Mouse (Mus musculus): ENCODE measurements around the gene Psmc3ip.

Psmc3ip gene

GRCm38 (mm10) chr11:101119131-101119760 lies 24.0 kb upstream of the Psmc3ip start:
- no peak for DNase-seq (ENCODE audit: low spot score in 2 of 2)

- DNase-seq (ENCODE audit: low spot score in 2 of 2) = no peak
These were observed 22.9 kb upstream of the Psmc3ip start for GRCm38 (mm10) chr11:101118105-101118504.

GRCm38 (mm10) chr11:101115564-101115963 lies 20.3 kb upstream of the Psmc3ip start:
- no peak for DNase-seq (ENCODE audit: low spot score in 2 of 2)

GRCm38 (mm10) chr11:101112186-101112585 lies 16.9 kb upstream of the Psmc3ip start:
- no peak for DNase-seq (ENCODE audit: low spot score in 2 of 2)

GRCm38 (mm10) chr11:101111178-101111577 lies 15.9 kb upstream of the Psmc3ip start:
- DNase-seq (ENCODE audit: low spot score in 2 of 2) = no peak

- DNase-seq (ENCODE audit: low spot score in 2 of 2) = no peak
These were observed 15.5 kb upstream of the Psmc3ip start for GRCm38 (mm10) chr11:101110708-101111107.

GRCm38 (mm10) chr11:101109351-101109750 lies 14.1 kb upstream of the Psmc3ip start:
- DNase-seq (ENCODE audit: low spot score in 2 of 2) = no peak

- no peak for DNase-seq (ENCODE audit: low spot score in 2 of 2)
These were observed 7.8 kb upstream of the Psmc3ip start for GRCm38 (mm10) chr11:101103011-101103410.

GRCm38 (mm10) chr11:101098231-101098630 lies 3.0 kb upstream of the Psmc3ip start:
- DNase-seq (ENCODE audit: low spot score in 2 of 2) = no peak

- no peak for DNase-seq (ENCODE audit: low spot score in 2 of 2)
These were observed 314 bp downstream of the Psmc3ip start for GRCm38 (mm10) chr11:101094930-101095313.

GRCm38 (mm10) chr11:101089931-101090330 lies 5.3 kb downstream of the Psmc3ip start:
- DNase-seq (ENCODE audit: low spot score in 2 of 2) = no peak

GRCm38 (mm10) chr11:101087682-101088055 lies 7.6 kb downstream of the Psmc3ip start:
- DNase-seq (ENCODE audit: low spot score in 2 of 2) = no peak

GRCm38 (mm10) chr11:101086756-101087681 lies 8.2 kb downstream of the Psmc3ip start, which contains the start of gene Mlx:
Gene Mlx (plus strand): TSS chr11:101087277.
- DNase-seq (ENCODE audit: low spot score in 2 of 2) = peak; percentile 94 to 95

- no peak for DNase-seq (ENCODE audit: low spot score in 2 of 2)
These were observed 8.9 kb downstream of the Psmc3ip start for GRCm38 (mm10) chr11:101086323-101086674.

- no peak for DNase-seq (ENCODE audit: low spot score in 2 of 2)
These were observed 9.5 kb downstream of the Psmc3ip start for GRCm38 (mm10) chr11:101085617-101086322.

- no peak for DNase-seq (ENCODE audit: low spot score in 2 of 2)
These were observed 10.4 kb downstream of the Psmc3ip start for GRCm38 (mm10) chr11:101084811-101085210.

- no peak for DNase-seq (ENCODE audit: low spot score in 2 of 2)
These were observed 11.0 kb downstream of the Psmc3ip start for GRCm38 (mm10) chr11:101084246-101084645.

GRCm38 (mm10) chr11:101083083-101083697 lies 12.0 kb downstream of the Psmc3ip start:
- DNase-seq (ENCODE audit: low spot score in 2 of 2) = no peak

- DNase-seq (ENCODE audit: low spot score in 2 of 2) = peak; percentile 92
These were observed 12.8 kb downstream of the Psmc3ip start, which contains the start of gene Coasy for GRCm38 (mm10) chr11:101082208-101083082. Gene Coasy (plus strand): TSS chr11:101082565.

- no peak for DNase-seq (ENCODE audit: low spot score in 2 of 2)
These were observed 13.6 kb downstream of the Psmc3ip start for GRCm38 (mm10) chr11:101081659-101082058.

- DNase-seq (ENCODE audit: low spot score in 2 of 2) = no peak
These were observed 14.8 kb downstream of the Psmc3ip start for GRCm38 (mm10) chr11:101080421-101080820.
